Mouse (Mus musculus): ENCODE measurements at regions not wholly inside any gene's neighbourhood (a gene's known extent, or its start where the extent isn't known, plus 50 kb on each side); places are given as distances from the start of the nearest gene placed in this dataset.

- TF ChIP-seq CTCF (IDR thresholded peaks at IDR 0.05; ENCODE audit: borderline replicate concordance, extremely low read depth, insufficient read depth, insufficient read length) (no peak), POLR2A (IDR thresholded peaks at IDR 0.05; ENCODE audit: borderline replicate concordance, extremely low read depth, insufficient read depth, insufficient read length, poor library complexity, severe bottlenecking) (no peak)
Measured at GRCm38 (mm10) chr5:4649858-4650556, 107.8 kb downstream of the Fzd1 start.
